Mouse (Mus musculus) embryo, embryonic 11.5 days (tissue): ENCODE data around the gene Mgat4b.

Experiments used
- DNase-seq: peaks from one replicate; pipeline ENCODE4 v3.0.0-alpha.2; 2012; ENCODE audit warnings: low read depth, low spot score

Mgat4b gene

DNA sequence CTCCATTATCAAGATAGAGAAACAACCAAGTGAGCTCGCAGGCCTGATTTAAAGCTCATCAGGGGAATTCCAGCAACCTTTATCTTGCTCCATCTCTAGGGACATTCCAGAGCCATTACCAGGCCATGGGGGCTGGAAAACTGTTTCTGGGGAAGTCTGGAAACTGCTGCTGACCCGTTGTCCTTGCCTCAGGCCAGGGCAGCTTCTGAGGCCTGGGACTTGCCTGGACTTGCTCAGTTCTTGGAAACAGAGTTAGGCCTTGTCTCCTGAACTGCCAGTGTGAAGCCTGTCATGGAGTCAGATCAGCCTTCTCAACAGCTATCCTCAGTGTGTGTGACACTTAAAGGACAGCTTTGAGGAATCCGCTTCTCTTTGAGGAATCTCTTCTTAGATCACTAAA lies 41.5 kb downstream of the Mgat4b start:
- no peak for DNase-seq

DNA sequence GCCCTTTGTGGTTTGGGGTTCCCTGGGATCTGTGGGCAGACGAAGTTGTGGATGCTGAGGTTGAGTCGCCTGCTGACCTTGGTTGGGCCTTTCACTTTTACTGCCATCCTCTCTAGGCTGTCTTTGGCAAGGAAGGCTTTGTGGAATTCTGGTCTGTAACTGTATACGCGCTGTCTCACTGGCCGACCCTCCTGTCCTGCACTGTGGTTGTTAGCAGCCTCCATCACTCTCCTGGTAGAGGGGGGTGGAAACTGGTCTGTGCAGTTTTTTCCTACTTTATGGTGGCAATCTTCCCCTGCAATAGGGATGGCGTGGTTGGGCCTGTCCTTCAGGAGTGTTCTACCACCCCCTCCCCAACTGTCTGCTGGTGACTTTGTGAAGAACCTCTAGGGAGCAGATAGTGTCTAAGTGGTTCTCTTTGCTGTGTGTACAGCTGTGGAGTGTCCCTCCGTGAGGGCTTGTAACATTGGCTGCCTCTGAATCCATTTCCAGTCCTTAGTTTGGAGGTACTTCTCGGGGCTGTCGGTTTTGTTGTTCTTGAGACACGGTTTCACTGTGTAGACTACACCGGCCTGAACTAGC lies 42.1 kb downstream of the Mgat4b start:
- no peak for DNase-seq

DNA sequence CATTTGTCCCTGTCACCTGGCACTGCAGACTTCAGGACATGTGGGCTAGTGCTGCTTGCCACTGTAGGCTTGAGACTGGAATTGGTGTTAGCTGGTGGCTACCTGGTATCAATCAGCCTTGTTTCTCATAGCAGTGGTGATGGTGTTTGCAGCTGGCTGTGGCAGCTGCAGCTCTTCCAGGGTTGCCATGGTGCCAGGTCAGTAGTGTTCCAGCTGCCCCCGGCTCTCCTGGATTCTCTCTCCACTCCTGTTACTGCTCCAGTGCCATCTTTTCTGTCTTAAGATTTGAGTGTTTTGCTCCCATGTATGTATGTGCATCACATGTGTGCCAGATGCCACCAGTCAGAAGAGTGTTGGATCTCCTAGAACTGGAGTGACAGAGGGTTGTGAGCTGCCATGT lies 42.7 kb downstream of the Mgat4b start:
- no peak for DNase-seq

DNA sequence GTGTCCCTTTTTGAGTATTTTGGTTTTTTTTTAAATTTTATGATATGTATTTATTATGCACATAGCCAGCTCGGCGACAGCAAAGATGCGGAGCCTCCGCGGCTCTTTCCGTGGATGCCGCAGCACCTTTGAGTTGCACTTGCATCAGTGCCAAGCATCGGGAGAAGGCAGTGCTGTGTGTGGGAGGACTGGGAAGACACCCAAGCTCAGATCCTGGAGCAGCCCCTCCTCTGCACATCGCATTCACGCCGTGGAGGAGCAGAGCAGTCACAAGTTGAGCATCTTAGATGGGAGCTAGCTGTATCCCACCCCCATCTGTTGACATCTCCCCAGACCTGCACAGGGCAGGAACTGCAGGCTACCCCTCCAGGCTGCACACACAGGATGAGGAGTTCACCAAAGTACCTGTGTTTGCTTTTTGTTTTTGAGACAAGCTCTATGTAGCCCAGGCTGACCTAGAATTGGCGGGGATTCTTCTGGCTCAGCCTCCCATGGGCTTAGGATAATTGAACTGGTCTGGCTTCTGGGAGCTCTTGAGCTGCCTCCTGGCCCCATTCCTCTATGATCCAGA lies 43.4 kb downstream of the Mgat4b start:
- DNase-seq: no peak

DNA sequence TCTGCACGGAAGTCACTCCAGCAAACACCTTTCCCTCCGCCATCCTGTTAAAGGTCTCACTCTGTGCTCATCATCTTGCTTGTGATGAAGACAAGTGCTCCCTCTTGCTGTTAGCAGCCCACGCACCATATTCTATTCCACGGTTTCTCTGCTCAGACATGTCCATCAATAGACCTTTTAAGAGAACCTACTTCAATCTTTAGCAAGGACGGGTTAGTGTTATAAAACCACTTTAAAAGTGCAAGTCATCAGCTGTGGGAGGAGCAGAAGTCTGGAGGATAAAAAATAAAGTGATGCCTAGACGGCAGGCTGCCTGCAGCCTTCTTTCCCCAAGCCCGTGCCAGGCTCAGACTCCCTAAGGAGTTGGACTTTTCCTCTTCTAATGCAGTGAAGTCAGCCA lies 45.9 kb downstream of the Mgat4b start:
- no peak for DNase-seq

DNA sequence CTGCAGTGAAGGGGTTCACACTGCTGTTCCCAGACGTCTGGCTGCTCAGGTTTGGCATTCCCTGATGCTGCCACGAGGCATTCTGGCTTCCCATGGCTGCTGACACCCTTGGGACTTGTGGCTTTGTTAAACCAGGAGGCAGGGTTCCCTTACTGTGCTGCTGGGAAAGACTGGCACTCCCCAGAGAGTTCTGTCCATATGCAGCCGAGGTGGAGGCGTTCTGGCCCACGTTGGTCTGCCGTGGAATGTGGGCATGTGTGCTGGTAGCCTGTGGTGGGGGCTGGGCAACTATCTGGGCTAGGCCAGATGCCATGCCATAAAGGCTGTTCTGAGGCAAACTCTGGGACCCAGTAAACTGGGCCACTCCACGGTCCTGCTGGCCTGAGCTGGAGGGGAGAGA lies 47.6 kb downstream of the Mgat4b start:
- no peak for DNase-seq

DNA sequence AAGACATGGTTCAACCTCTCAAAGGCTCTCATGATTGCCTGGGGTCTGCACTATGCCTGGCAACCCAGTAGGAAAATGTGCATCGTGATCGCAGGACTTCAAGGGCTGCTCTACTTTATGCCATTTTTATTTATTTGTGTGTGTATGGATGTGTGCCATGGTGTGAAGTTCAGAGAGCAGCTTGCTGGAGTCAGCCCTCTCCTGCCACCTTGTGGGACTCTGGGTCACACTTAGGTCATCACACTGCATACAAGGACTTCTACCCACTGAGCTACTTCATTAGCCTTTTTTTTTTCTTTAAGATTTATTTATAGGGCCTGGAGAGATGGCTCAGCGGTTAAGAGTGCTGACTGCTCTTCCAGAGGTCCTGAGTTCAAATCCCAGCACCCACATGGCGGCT lies 51.3 kb downstream of the Mgat4b start:
- no peak for DNase-seq

DNA sequence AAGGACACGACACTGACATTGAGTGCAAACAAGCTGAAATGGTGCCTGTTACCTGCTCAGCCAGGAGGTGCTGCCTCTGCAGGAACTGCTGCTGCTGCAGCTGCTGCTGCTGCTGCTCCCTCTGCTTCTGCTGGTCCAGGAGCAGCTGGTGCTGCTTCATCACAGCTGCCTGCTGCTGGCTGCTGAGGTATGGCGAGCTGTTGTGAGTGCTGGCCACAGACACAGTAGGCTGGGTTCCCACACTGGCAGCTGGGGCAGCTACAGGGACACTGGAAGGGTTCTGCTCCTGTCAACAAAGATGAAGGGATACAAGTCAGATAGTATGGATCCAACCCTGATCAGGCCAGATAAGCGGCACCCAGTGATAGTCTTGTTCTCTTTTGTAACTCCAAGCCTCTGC lies 52.5 kb downstream of the Mgat4b start:
- no peak for DNase-seq

DNA sequence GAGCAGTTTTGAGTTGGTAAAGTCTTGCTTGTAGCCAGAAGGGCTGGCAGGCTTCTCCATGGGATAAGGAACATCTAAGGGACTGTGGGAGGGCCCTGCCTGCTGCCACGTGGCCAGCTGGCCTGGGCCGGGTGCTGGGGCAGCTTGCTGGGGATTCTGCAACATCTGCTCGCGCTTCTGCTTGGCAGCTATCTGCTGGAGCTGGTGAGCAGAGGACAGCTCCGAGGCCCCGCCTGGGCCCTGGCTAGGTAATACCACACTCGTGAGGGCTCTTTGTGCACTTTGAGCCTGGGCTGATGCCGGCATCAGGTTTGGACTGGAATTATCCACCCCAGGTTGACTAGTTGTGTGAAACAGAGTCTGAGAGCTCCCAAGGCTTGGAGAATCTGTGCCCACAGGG lies 55.2 kb downstream of the Mgat4b start:
- DNase-seq: no peak

DNA sequence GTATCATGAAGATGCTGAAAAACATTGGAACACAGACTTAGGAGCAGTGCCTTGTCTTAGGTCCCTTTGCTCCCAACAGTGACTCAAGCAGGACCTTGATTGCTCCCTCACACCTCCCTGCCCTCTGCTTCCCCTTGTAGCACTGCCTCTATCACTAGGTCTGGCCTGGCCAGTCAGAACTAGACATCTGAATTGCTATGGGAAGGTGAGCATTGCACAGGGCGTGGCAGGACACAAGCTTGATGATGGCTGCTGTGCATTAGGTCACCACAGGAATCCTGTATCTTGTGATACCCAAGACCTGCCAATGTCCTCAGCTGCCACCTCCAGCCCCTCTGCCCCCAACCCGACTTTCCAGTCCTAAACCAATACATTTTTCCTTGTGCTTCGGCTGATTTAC lies 56.3 kb downstream of the Mgat4b start:
- DNase-seq: no peak

DNA sequence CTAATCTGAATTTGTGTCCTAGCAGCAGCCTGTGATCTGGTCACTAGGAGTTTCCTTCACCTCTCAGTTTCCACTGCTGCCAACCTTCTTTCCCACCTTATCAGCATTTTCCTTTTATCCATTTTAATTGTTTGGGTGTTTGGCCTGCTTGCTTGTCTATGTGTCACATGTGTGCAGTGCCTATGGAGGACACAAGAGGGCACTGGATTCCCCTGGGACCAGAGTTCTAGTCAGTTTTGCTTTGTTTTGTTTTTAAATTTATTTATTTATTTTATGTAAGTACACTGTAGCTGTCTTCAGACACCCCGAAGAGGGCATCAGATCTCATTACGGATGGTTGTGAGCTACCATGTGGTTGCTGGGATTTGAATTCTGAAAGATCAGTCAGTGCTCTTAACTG lies 58.5 kb downstream of the Mgat4b start:
- no peak for DNase-seq

DNA sequence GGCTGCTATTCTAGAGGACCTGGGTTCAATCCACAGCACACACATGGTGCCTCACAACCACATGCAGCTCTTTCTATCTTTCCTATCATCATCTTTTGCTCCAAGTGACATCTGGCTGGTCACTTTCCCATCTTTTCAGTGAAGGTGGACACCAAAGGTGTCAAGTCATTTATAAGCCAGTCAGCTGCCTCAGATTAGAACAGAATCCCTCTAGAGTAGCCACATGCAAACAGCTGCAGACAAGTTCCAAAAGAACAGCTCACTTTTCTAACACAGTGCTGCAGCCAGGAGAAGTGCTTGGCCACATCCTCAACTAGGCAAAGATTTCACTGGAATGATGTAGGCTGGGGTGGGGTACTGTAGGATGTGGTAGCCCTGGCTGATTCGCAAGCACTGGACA lies 59.2 kb downstream of the Mgat4b start:
- DNase-seq: no peak

DNA sequence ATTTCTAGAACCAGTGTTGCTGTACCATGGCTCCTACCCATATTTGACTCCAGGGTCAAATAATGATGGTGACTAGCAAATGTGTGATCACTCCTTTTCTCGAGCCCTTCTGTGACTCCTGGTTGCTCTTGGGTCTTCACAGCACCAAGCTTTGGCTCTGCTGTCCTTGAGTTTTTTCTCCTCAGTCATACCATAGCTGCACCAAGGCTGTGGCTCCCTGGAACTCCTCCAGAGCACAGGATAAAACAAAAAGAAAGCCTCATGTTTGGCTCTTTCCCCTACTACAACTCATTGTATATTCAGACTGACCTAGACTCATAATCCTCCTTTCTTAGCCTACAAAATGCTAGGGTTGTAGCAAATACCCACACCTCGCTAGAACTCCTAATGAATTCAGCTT lies 62.1 kb downstream of the Mgat4b start:
- no peak for DNase-seq

DNA sequence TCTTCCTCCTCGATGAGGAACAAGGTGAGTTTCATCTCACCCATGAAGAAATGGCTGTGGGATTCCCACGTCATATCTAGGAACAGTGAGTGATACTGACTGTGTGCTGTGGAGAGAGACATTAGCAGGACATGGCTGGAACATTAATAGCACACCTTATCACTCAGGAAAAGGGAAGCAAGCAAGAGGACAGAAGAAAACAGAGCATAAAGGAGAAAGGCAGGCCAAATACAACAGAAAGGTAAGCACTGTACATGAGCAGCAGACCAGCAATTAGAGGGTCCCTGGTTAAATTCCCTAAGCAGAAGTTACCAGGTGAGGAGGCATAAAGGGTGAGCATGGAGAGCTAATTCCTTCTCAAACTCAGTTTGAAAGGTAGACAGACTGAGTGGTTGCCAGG lies 64.4 kb downstream of the Mgat4b start:
- DNase-seq: no peak

DNA sequence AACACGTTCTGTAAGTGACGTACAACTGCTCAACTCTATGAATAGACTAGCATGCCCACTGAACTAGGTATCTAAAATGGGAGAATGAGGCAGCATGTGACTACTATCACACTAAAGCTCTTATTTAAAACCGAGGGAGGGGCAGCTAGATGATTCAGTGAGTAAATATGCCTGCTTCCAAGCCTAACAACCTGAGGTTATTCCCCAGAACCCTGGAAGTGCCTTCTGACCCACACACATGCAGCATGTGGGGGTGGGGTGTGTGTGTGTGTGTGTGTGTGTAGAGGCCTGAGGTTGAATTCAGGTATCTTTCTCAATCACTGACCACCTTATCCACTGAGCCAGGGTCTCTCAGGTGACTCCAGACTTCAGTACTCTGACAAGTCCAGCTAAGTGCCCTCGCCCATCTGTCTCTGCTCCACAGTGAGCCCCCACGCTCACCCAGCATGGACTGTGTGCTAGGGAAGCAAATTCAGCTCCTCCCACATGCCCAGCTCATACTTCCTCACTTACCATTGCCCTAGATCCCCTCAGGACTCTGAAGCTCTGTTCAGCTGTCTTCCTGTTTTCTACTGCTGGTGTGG lies 65.0 kb downstream of the Mgat4b start:
- DNase-seq: no peak

DNA sequence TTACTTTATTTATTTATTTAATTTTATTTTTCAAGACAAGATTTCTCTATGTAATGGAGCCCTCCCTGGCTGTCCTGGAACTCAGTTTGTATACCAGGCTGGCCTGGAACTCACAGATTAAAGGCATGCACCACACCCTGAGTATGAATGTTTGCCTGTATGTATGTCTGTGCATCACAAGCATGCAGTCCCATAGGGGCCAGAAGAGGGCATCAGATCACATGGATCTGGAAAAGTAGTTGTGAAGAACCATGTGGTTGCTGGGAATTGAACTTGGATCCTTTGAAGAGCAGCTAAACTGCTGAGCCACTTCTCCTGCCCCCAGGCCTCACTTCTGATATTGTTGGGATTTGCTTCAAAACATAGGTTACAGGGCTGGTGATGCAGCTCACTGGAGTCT lies 66.3 kb downstream of the Mgat4b start:
- DNase-seq: no peak

DNA sequence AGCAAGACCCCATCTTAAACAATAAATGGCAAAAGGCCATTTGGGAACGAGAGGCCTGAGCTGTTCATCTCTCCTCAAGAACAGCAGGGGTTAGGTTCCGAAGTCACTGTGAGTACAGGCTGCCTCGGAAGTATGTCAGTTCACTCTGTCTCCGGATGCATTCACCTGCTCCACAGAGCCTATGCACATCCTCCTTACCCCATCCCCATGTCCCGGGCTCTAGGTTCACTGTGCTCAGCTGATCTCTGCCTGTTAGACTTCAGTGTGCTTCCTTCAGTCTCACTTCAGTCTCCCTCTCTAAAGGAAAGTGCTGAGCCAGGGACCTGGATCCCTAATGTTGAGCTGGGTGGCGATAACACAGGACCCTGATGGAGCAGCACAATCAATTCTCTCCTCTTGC lies 67.0 kb downstream of the Mgat4b start:
- DNase-seq: no peak

DNA sequence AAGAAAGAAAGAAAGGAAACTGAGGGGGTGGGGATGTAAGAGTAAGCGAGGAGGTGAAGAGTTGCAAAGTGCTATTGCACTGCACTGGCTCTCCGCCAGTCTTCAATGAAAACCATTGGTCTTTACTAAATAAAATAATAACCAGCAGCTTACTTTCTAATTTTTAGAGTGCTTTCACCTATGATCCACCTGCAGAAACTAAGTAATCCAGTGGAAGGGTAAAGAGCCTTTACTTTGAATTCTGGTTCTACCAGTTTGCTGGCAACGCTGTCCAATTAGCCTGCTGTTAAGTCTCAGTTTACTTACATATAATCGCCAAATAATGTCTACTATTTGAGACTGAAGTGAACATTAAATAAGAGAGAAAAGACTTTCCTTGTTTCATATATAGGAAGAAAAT lies 68.3 kb downstream of the Mgat4b start:
- no peak for DNase-seq

DNA sequence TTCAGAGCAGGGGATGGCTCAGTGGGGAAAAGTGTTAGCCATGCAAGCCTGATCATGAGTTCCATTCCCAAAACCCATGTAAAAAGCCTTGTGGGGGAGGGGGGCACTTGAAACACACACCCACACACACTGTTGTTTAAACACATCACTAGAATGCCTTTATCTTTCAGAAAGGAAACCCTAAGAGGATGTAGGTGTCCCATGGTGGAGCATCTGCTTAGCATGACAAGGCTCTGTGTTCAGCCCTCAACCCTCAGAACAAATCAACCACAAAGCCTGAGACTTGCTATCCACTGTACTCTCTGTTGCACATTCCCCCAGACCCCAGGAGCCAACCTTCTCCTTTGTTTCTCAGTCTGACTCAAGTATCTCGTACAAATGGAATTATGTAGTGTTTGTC lies 69.4 kb downstream of the Mgat4b start:
- no peak for DNase-seq
